Mouse (Mus musculus) CD4-positive, CD25-positive, alpha-beta regulatory T cell, adult 2 months (primary cell): Measurements from ENCODE around the gene Gdf15.

ENCODE experiments used
- DNase-seq: peaks from one replicate; pipeline ENCODE4 v3.0.0-alpha.2; 2012; ENCODE audit warnings: low read depth, low spot score

The Gdf15 gene

GRCm38 (mm10) chr8:70657214-70657613, 25.0 kb upstream of the Gdf15 start:
- no peak for DNase-seq

GRCm38 (mm10) chr8:70656193-70656790, 24.0 kb upstream of the Gdf15 start:
- no peak for DNase-seq

GRCm38 (mm10) chr8:70655469-70655868, 23.2 kb upstream of the Gdf15 start:
- DNase-seq = no peak

- DNase-seq = no peak
These were observed 21.9 kb upstream of the Gdf15 start for GRCm38 (mm10) chr8:70654121-70654520.

GRCm38 (mm10) chr8:70653226-70653625, 21.0 kb upstream of the Gdf15 start:
- peak; percentile 85 for DNase-seq

GRCm38 (mm10) chr8:70650351-70650750, 18.1 kb upstream of the Gdf15 start:
- no peak for DNase-seq

- DNase-seq = no peak
These were observed 17.1 kb upstream of the Gdf15 start for GRCm38 (mm10) chr8:70649324-70649723.

GRCm38 (mm10) chr8:70648921-70649320, 16.7 kb upstream of the Gdf15 start:
- DNase-seq = no peak

GRCm38 (mm10) chr8:70648164-70648442, 15.8 kb upstream of the Gdf15 start:
- no peak for DNase-seq

GRCm38 (mm10) chr8:70647343-70648163, 15.3 kb upstream of the Gdf15 start:
- DNase-seq = no peak

- no peak for DNase-seq
These were observed 14.5 kb upstream of the Gdf15 start for GRCm38 (mm10) chr8:70646775-70647174.

GRCm38 (mm10) chr8:70646369-70646768, 14.1 kb upstream of the Gdf15 start:
- no peak for DNase-seq

GRCm38 (mm10) chr8:70645501-70646224, 13.4 kb upstream of the Gdf15 start:
- DNase-seq = no peak

- peak; percentile 63 for DNase-seq
These were observed 11.8 kb upstream of the Gdf15 start for GRCm38 (mm10) chr8:70644065-70644464.

GRCm38 (mm10) chr8:70643019-70643418, 10.8 kb upstream of the Gdf15 start:
- DNase-seq = no peak

- DNase-seq = no peak
These were observed 6.5 kb upstream of the Gdf15 start for GRCm38 (mm10) chr8:70638752-70639151.

GRCm38 (mm10) chr8:70636838-70637237, 4.6 kb upstream of the Gdf15 start:
- DNase-seq = no peak

- DNase-seq = no peak
These were observed 3.3 kb upstream of the Gdf15 start for GRCm38 (mm10) chr8:70635527-70635926.

GRCm38 (mm10) chr8:70634066-70634465, 1.8 kb upstream of the Gdf15 start:
- DNase-seq = no peak

- DNase-seq = no peak
These were observed 820 bp downstream of the Gdf15 start for GRCm38 (mm10) chr8:70631436-70631835.

GRCm38 (mm10) chr8:70630532-70631381, 1.5 kb downstream of the Gdf15 start:
- peak; percentile 37 for DNase-seq
